Mouse (Mus musculus) MN1 (cell line): Measurements from ENCODE around the gene Gm8439.
A peak's percentile ranks its signal among the peaks of the same experiment; 100 is the strongest.
"Not testable (repeated sequence)": the region's sequence is repeated elsewhere in the genome, so short reads cannot be mapped to it uniquely, and the experiment has no call there.

ENCODE experiments used
- DNase-seq: peaks from one replicate; pipeline ENCODE4 v3.0.0-alpha.2; 2016; ENCODE audit warnings: low spot score

Gene Gm8439

GRCm38 (mm10) chr4:120588445-120588844 lies at the start of gene Gm8439:
TSS of gene Gm8439 (plus strand) at chr4:120588745.
- DNase-seq, result no peak

GRCm38 (mm10) chr4:120544896-120545295 lies 43.6 kb upstream of the Gm8439 start:
- DNase-seq, result no peak

- DNase-seq, result no peak
Observed at GRCm38 (mm10) chr4:120556592-120556991, 32.0 kb upstream of the Gm8439 start.

- no peak for DNase-seq
Observed at GRCm38 (mm10) chr4:120565726-120566125, 22.8 kb upstream of the Gm8439 start.

- no peak for DNase-seq
Observed at GRCm38 (mm10) chr4:120568005-120568404, 20.5 kb upstream of the Gm8439 start.

- DNase-seq, result no peak
Observed at GRCm38 (mm10) chr4:120569025-120569424, 19.5 kb upstream of the Gm8439 start.

- peak; percentile 89 for DNase-seq
Observed at GRCm38 (mm10) chr4:120569486-120570437, 18.8 kb upstream of the Gm8439 start, which contains the start of gene Ctps. TSS of gene Ctps (minus strand) at chr4:120570276.

GRCm38 (mm10) chr4:120570438-120571069 lies 18.0 kb upstream of the Gm8439 start:
- no peak for DNase-seq

- DNase-seq, result no peak
Observed at GRCm38 (mm10) chr4:120571070-120571464, 17.5 kb upstream of the Gm8439 start.

- no peak for DNase-seq
Observed at GRCm38 (mm10) chr4:120571691-120572090, 16.9 kb upstream of the Gm8439 start.

GRCm38 (mm10) chr4:120580894-120581293 lies 7.7 kb upstream of the Gm8439 start:
- DNase-seq, result no peak

GRCm38 (mm10) chr4:120581711-120582110 lies 6.8 kb upstream of the Gm8439 start:
- DNase-seq, result no peak

GRCm38 (mm10) chr4:120586986-120587385 lies 1.6 kb upstream of the Gm8439 start:
- no peak for DNase-seq

GRCm38 (mm10) chr4:120589070-120589469 lies 525 bp downstream of the Gm8439 start:
- DNase-seq, result no peak

- peak; percentile 65 for DNase-seq
Observed at GRCm38 (mm10) chr4:120589815-120590422, 1.4 kb downstream of the Gm8439 start.

- DNase-seq, result no peak
Observed at GRCm38 (mm10) chr4:120590973-120591372, 2.4 kb downstream of the Gm8439 start.

- not testable (repeated sequence) for DNase-seq
Observed at GRCm38 (mm10) chr4:120596210-120596609, 7.7 kb downstream of the Gm8439 start.

- DNase-seq, result no peak
Observed at GRCm38 (mm10) chr4:120598922-120599321, 10.4 kb downstream of the Gm8439 start.

GRCm38 (mm10) chr4:120601774-120602173 lies 13.2 kb downstream of the Gm8439 start:
- DNase-seq, result no peak

- no peak for DNase-seq
Observed at GRCm38 (mm10) chr4:120602669-120603068, 14.1 kb downstream of the Gm8439 start.

- no peak for DNase-seq
Observed at GRCm38 (mm10) chr4:120606941-120607340, 18.4 kb downstream of the Gm8439 start.

GRCm38 (mm10) chr4:120611005-120611404 lies 22.5 kb downstream of the Gm8439 start:
- DNase-seq, result no peak
